Mouse (Mus musculus): ENCODE results near the gene Gas7.

DNA sequence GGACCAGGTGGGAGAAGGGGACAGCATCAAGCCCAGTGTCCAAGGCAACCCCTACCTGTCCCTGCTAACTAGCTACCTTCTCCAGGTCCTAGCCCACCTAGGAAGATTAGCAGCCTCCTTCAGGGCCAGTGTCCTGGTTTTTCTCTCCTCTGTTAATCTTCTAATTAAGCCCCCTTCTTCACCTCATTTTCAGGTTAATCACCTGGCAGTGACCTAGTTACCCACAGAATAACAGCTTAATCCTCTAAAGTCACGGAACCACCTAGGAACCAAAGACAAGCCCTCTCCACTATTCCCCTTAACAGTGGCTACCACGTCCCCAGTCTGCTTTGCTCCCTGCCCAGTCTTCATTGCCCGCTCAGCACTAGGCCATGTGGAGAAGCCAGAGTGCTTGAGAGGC, 226.6 kb downstream of the Gas7 start:
- TF ChIP-seq CTCF (IDR thresholded peaks at IDR 0.05; ENCODE audit: low read depth): no peak
- no peak for TF ChIP-seq EP300 (IDR thresholded peaks at IDR 0.05; ENCODE audit: low read depth)
